Mouse (Mus musculus) heart, embryonic 12.5 days (tissue): ENCODE measurements at regions not wholly inside any gene's neighbourhood (a gene's known extent, or its start where the extent isn't known, plus 50 kb on each side); places are given as distances from the start of the nearest gene placed in this dataset.

Source experiments
- ATAC-seq: fragments of 200-750 bp; cut with Nextera tagmentation; 2 replicates; pipeline ENCODE4 v1.8.0; 2017; ENCODE audit warnings: moderate TSS enrichment, moderate library complexity; ENCODE audit not compliant: insufficient number of reproducible peaks, low FRiP score
- H3K27ac ChIP-seq: fragments of 300-500 bp; sonication (generic); 2 replicates; pipeline ENCODE4 v1.5.1; 2016; ENCODE audit warnings: mild to moderate bottlenecking, moderate library complexity; ENCODE audit not compliant: poor library complexity, severe bottlenecking
- H3K27me3 ChIP-seq: fragments of 300-500 bp; sonication (generic); replicated peaks from 2 replicates; pipeline ENCODE4 v1.6.1; 2016; ENCODE audit warnings: mild to moderate bottlenecking, moderate library complexity
- H3K36me3 ChIP-seq: fragments of 300-500 bp; sonication (generic); 2 replicates; pipeline ENCODE4 v1.6.1; 2016; ENCODE audit warnings: mild to moderate bottlenecking, moderate library complexity
- H3K4me1 ChIP-seq: fragments of 300-500 bp; sonication (generic); replicated peaks from 2 replicates; pipeline ENCODE4 v1.6.1; 2016; ENCODE audit warnings: mild to moderate bottlenecking
- H3K4me2 ChIP-seq: fragments of 300-500 bp; sonication (generic); 2 replicates; pipeline ENCODE4 v1.6.1; 2016; ENCODE audit warnings: mild to moderate bottlenecking, moderate library complexity
- H3K4me3 ChIP-seq: fragments of 300-500 bp; sonication (generic); 2 replicates; pipeline ENCODE4 v1.5.1; 2016; ENCODE audit warnings: mild to moderate bottlenecking
- H3K9ac ChIP-seq: fragments of 300-500 bp; sonication (generic); 2 replicates; pipeline ENCODE4 v1.6.1; 2016; ENCODE audit warnings: mild to moderate bottlenecking, moderate library complexity
- H3K9me3 ChIP-seq: fragments of 300-500 bp; sonication (generic); replicated peaks from 2 replicates; pipeline ENCODE4 v1.6.1; 2016; ENCODE audit warnings: mild to moderate bottlenecking, moderate library complexity
- WGBS: fragments of 180-500 bp; shearing (Covaris S2); methylation state at CpG from one replicate; pipeline ENCODE4 v1.1.7; 2016; 5-methylcytosine and 5-hydroxymethylcytosine counted together

GRCm38 (mm10) chr6:12215178-12215553 lies 307.6 kb downstream of the Phf14 start:
- Histone ChIP-seq H3K4me2 (no peak overlapping the region), H3K27ac (no peak overlapping the region), H3K4me3 (no peak overlapping the region), H3K9ac (no peak overlapping the region), H3K9me3 (0 out of 2 replicates have a peak, but pooled peaks cover 2% of the 10 kb centered on the region), H3K4me1 (no peaks in the 10 kb centered on the region), H3K36me3 (no peaks in the 10 kb centered on the region), H3K27me3 (no peaks in the 10 kb centered on the region)
- ATAC-seq = no peak
- 65% methylated on average over 1 of the region's 1 CpGs for WGBS

- Histone ChIP-seq H3K4me1 (no peaks in the 10 kb centered on the region), H3K4me2 (no peak overlapping the region), H3K36me3 (no peaks in the 10 kb centered on the region), H3K9ac (no peak overlapping the region), H3K4me3 (no peak overlapping the region), H3K27ac (no peak overlapping the region), H3K9me3 (no peaks in the 10 kb centered on the region), H3K27me3 (no peaks in the 10 kb centered on the region)
- WGBS = 23% methylated on average over 1 of the region's 1 CpGs
- no peak for ATAC-seq
These were observed 336.5 kb downstream of the Phf14 start for GRCm38 (mm10) chr6:12244151-12244550.

- no peaks in the 10 kb centered on the region for H3K9me3 ChIP-seq
- H3K4me1 ChIP-seq = no peaks in the 10 kb centered on the region
- no peak overlapping the region for H3K4me2 ChIP-seq
- H3K4me3 ChIP-seq = no peak overlapping the region
- no peak overlapping the region for H3K27ac ChIP-seq
- no peak for ATAC-seq
- no peaks in the 10 kb centered on the region for H3K36me3 ChIP-seq
- no peaks in the 10 kb centered on the region for H3K27me3 ChIP-seq
- no peak overlapping the region for H3K9ac ChIP-seq
These were observed 340.4 kb downstream of the Phf14 start for GRCm38 (mm10) chr6:12247975-12248374.

- 62% methylated on average over 4 of the region's 4 CpGs for WGBS
- no peak for ATAC-seq
- H3K36me3 ChIP-seq = no peaks in the 10 kb centered on the region
- H3K27ac ChIP-seq = no peak overlapping the region
- no peak overlapping the region for H3K4me2 ChIP-seq
- H3K9ac ChIP-seq = no peak overlapping the region
- no peaks in the 10 kb centered on the region for H3K4me1 ChIP-seq
- H3K9me3 ChIP-seq = no peaks in the 10 kb centered on the region
- no peak overlapping the region for H3K4me3 ChIP-seq
- no peaks in the 10 kb centered on the region for H3K27me3 ChIP-seq
These were observed 341.0 kb downstream of the Phf14 start for GRCm38 (mm10) chr6:12248599-12248998.

GRCm38 (mm10) chr6:12254507-12254906 lies 346.9 kb downstream of the Phf14 start:
- Histone ChIP-seq H3K9ac (no peak overlapping the region), H3K4me1 (no peaks in the 10 kb centered on the region), H3K27ac (no peak overlapping the region), H3K27me3 (no peaks in the 10 kb centered on the region), H3K9me3 (no peaks in the 10 kb centered on the region), H3K36me3 (no peaks in the 10 kb centered on the region), H3K4me2 (no peak overlapping the region), H3K4me3 (no peak overlapping the region)
- WGBS = 94% methylated on average over 3 of the region's 3 CpGs
- ATAC-seq = no peak

GRCm38 (mm10) chr6:12255434-12255833 lies 347.8 kb downstream of the Phf14 start:
- WGBS = 77% methylated on average over 1 of the region's 1 CpGs
- no peak overlapping the region for H3K4me2 ChIP-seq
- H3K4me3 ChIP-seq = no peak overlapping the region
- no peak for ATAC-seq
- H3K4me1 ChIP-seq = no peaks in the 10 kb centered on the region
- H3K36me3 ChIP-seq = no peaks in the 10 kb centered on the region
- H3K9me3 ChIP-seq = no peaks in the 10 kb centered on the region
- no peak overlapping the region for H3K27ac ChIP-seq
- no peaks in the 10 kb centered on the region for H3K27me3 ChIP-seq
- no peak overlapping the region for H3K9ac ChIP-seq

- WGBS = 73% methylated on average over 3 of the region's 3 CpGs
- no peaks in the 10 kb centered on the region for H3K9me3 ChIP-seq
- H3K4me3 ChIP-seq = no peak overlapping the region
- H3K36me3 ChIP-seq = no peaks in the 10 kb centered on the region
- no peak overlapping the region for H3K4me2 ChIP-seq
- no peak overlapping the region for H3K9ac ChIP-seq
- no peak overlapping the region for H3K27ac ChIP-seq
- no peaks in the 10 kb centered on the region for H3K27me3 ChIP-seq
- H3K4me1 ChIP-seq = no peaks in the 10 kb centered on the region
- no peak for ATAC-seq
These were observed 350.7 kb downstream of the Phf14 start for GRCm38 (mm10) chr6:12258273-12258672.

- Histone ChIP-seq H3K36me3 (no peaks in the 10 kb centered on the region), H3K9ac (no peak overlapping the region), H3K27ac (no peak overlapping the region), H3K4me2 (no peak overlapping the region), H3K9me3 (no peaks in the 10 kb centered on the region), H3K4me1 (no peaks in the 10 kb centered on the region), H3K27me3 (no peaks in the 10 kb centered on the region), H3K4me3 (no peak overlapping the region)
- WGBS = 57% methylated on average over 7 of the region's 7 CpGs
- ATAC-seq = no peak
These were observed 351.4 kb downstream of the Phf14 start for GRCm38 (mm10) chr6:12258940-12259481.

GRCm38 (mm10) chr6:12259629-12260028 lies 352.0 kb downstream of the Phf14 start:
- 66% methylated on average over 8 of the region's 8 CpGs for WGBS
- Histone ChIP-seq H3K4me3 (no peak overlapping the region), H3K9ac (no peak overlapping the region), H3K36me3 (no peaks in the 10 kb centered on the region), H3K4me1 (no peaks in the 10 kb centered on the region), H3K27ac (no peak overlapping the region), H3K9me3 (no peaks in the 10 kb centered on the region), H3K27me3 (no peaks in the 10 kb centered on the region), H3K4me2 (no peak overlapping the region)
- no peak for ATAC-seq

- Histone ChIP-seq H3K9ac (no peak overlapping the region), H3K36me3 (no peaks in the 10 kb centered on the region), H3K27me3 (no peaks in the 10 kb centered on the region), H3K4me3 (no peak overlapping the region), H3K4me2 (peak overlapping the region; percentile 21; the same call in 1 of the 2 replicates), H3K4me1 (no peaks in the 10 kb centered on the region), H3K27ac (no peak overlapping the region), H3K9me3 (no peaks in the 10 kb centered on the region)
- ATAC-seq = no peak
- WGBS = 38% methylated on average over 9 of the region's 9 CpGs
These were observed 352.9 kb downstream of the Phf14 start for GRCm38 (mm10) chr6:12260325-12261076.
